Mouse (Mus musculus): ENCODE measurements around the gene Dact3. TPM values are rescaled to one million over a fixed set of nuclear protein-coding genes. Genes with fewer than 3 reads are reported as not detected.

The Dact3 gene
- polyA plus RNA-seq (2016; fragmentation: Nextera tagmentation; extraction: Ambion mirVana) = 9.8 and 12.5 TPM in 2 replicates

DNA sequence AGATGAGACGGTGACA lies at the start of gene Dact3:
Dact3 (plus strand) TSS at position 8 of the 16 bp plus-strand sequence.
- Histone ChIP-seq H3K9me3 (no peaks in the 10 kb centered on the region), H3K27me3 (no peaks in the 10 kb centered on the region), H3K9ac (replicated peaks) (peak within 1 kb of the TSS; percentile 92), H3K27ac (peak within 1 kb of the TSS; percentile 96), H3K4me3 (replicated peaks) (peak within 1 kb of the TSS; percentile 88), H3K4me1 (replicated peaks) (peaks cover 26% of the 10 kb centered on the region), H3K36me3 (peaks cover 32% of the 10 kb centered on the region), H3K4me2 (peak within 1 kb of the TSS; percentile 83)
- 0% methylated on average over 1 of the region's 1 CpGs for WGBS
- ATAC-seq (ENCODE audit: insufficient number of reproducible peaks, insufficient read depth, low FRiP score, low TSS enrichment, low read depth) = no peak

DNA sequence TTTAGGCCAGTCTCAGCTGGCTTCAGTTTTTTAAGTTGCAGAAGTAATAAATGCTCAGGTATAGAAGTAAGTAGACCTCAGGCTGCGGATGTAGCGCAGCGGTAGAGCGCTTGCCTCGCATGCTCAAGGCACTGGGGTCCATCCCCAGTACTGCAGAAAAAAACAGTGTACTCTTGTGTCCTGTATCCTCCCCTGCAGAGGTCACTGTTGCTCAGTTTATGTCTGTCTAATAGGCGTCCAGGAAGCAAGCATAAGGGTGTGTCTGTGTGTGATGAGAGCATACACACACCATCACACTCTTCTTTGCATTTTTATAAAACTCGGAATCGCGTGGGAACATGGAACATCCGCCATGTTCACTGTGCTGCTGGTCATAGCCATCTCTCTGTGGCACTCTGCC lies 49.3 kb upstream of the Dact3 start:
- Histone ChIP-seq H3K4me1 (replicated peaks) (peaks cover 10% of the 10 kb centered on the region; the same call in 1 of the 2 replicates), H3K4me3 (replicated peaks) (no peak overlapping the region), H3K9ac (replicated peaks) (no peak overlapping the region), H3K9me3 (no peaks in the 10 kb centered on the region), H3K4me2 (no peak overlapping the region), H3K27me3 (no peaks in the 10 kb centered on the region), H3K27ac (no peak overlapping the region), H3K36me3 (peaks cover 90% of the 10 kb centered on the region)
- 87% methylated on average over 10 of the region's 10 CpGs for WGBS
- ATAC-seq (ENCODE audit: insufficient number of reproducible peaks, insufficient read depth, low FRiP score, low TSS enrichment, low read depth) = no peak

DNA sequence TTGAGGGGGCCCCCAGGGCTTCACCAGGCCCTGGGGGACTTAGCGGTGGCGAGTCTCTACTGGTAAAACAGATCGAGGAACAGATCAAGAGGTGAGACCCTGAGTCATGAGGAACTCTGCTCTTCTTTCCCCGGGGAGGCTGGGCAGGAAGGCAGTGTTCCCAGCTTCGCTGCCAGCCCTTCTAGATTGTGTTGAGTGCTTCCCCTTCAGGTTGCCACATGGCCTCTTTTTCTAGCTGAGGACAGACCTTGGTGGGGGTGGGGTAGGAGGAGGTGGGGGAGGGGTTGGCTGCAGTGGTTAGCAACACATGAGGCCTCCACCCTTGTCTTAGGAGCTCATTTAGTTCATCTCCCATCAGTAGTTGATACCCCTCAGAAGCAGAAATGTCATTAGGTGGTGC lies 48.5 kb upstream of the Dact3 start:
- Histone ChIP-seq H3K27me3 (no peaks in the 10 kb centered on the region), H3K36me3 (peaks cover 97% of the 10 kb centered on the region), H3K4me2 (no peak overlapping the region), H3K9ac (replicated peaks) (no peak overlapping the region), H3K4me3 (replicated peaks) (no peak overlapping the region), H3K4me1 (replicated peaks) (peaks cover 4% of the 10 kb centered on the region; the same call in 1 of the 2 replicates), H3K9me3 (no peaks in the 10 kb centered on the region), H3K27ac (0 out of 2 replicates have a peak overlapping the region, but pooled peaks have one; percentile 17)
- ATAC-seq (ENCODE audit: insufficient number of reproducible peaks, insufficient read depth, low FRiP score, low TSS enrichment, low read depth) = no peak
- WGBS = 83% methylated on average over 5 of the region's 5 CpGs

DNA sequence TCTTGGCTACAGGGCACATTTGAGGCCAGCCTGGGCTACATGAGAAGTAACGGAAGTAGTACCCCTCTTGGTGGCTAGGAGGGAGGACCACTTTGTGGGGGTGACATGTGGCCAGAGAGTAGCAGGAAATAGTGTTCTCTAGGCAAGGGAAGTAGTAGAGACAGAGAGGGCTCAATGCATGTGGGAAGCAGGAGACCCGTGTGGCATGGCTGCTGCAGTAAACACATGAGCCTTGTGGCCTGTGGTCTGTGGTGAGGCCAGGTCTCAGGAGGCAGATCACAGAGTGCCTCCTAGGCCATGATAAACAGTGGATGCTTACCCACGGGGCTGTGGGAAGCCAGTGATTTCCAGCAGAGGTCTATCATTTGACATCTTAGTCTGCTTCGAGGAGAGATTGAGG lies 47.8 kb upstream of the Dact3 start:
- peaks cover 100% of the 10 kb centered on the region for H3K36me3 ChIP-seq
- 79% methylated on average over 4 of the region's 4 CpGs for WGBS
- ATAC-seq (ENCODE audit: insufficient number of reproducible peaks, insufficient read depth, low FRiP score, low TSS enrichment, low read depth) = no peak
- no peaks in the 10 kb centered on the region for H3K27me3 ChIP-seq
- no peaks in the 10 kb centered on the region for H3K9me3 ChIP-seq
- no peaks in the 10 kb centered on the region; the same call in 1 of the 2 replicates for H3K4me1 ChIP-seq (replicated peaks)
- no peak overlapping the region for H3K9ac ChIP-seq (replicated peaks)
- H3K27ac ChIP-seq = no peak overlapping the region
- no peak overlapping the region for H3K4me3 ChIP-seq (replicated peaks)
- H3K4me2 ChIP-seq = no peak overlapping the region

DNA sequence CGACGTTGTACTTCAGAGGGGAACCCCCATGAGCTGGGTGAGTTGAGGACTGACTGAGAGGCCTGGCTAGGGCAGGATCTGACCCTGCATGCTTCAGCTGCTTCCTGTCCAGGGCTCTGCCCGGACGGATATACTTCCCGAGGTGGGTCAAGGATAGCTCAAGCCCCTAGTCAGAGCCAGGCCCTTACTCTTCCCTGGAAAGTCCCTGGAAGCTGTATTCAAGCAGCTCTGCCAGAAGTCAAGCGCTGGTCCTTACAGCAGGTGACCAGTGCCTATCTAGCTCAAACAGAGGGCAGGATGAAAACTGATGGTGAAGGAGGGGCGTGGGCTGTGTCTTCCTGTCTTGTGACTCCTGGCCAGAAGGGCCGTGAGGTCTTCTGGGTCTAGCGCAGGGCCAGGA lies 44.7 kb upstream of the Dact3 start:
- no peak overlapping the region for H3K4me3 ChIP-seq (replicated peaks)
- 86% methylated on average over 9 of the region's 9 CpGs for WGBS
- no peak for ATAC-seq (ENCODE audit: insufficient number of reproducible peaks, insufficient read depth, low FRiP score, low TSS enrichment, low read depth)
- no peak overlapping the region for H3K27ac ChIP-seq
- no peak overlapping the region for H3K9ac ChIP-seq (replicated peaks)
- no peaks in the 10 kb centered on the region for H3K27me3 ChIP-seq
- no peaks in the 10 kb centered on the region for H3K9me3 ChIP-seq
- H3K4me1 ChIP-seq (replicated peaks) = no peaks in the 10 kb centered on the region
- peaks cover 100% of the 10 kb centered on the region for H3K36me3 ChIP-seq
- no peak overlapping the region for H3K4me2 ChIP-seq

DNA sequence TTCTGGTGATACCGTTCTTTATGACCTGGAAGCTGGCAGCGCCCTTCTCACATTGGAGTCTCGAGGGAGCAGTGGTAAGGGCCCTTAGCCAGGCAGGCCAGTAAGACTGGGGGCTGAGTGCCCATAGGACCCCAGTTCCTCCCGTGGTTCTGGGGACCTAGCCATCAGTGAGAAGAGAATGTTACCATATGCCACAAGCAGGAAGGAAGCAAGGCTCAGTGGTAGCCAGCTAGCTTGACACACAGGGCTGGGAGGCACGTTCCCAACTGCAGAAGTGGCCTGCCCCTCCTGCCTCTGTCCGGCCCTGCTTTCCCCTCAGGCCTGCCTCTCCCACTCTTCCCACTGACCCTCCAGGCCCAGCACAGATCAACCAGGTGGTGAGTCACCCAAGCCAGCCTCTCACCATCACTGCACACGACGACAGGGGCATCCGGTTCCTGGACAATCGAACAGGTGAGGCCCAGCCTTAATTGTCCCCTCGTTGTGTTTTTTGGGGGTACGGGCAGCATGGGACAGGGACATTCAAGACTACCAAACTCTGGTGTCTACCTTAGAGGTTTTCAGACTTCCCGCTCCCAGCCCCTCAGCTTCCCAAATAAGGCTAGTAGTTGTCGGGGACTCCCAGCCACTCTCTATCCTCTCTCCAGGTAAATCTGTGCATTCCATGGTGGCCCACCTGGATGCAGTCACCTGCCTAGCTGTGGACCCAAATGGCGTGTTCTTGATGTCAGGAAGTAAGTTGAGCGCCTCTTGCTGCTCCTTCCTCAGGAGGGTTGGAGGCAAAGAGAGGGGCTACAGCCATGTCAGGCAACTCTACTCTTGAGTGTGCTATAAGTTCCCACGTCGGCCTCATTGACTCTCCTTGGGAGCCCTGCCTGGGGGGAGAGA lies 37.0 kb upstream of the Dact3 start:
- 92% methylated on average over 18 of the region's 18 CpGs for WGBS
- peaks cover 78% of the 10 kb centered on the region for H3K36me3 ChIP-seq

GRCm38 (mm10) chr7:16838804-16839426 lies 36.2 kb upstream of the Dact3 start:
- ATAC-seq (ENCODE audit: insufficient number of reproducible peaks, insufficient read depth, low FRiP score, low TSS enrichment, low read depth) = no peak
- no peaks in the 10 kb centered on the region for H3K9me3 ChIP-seq
- H3K9ac ChIP-seq (replicated peaks) = no peak overlapping the region
- no peaks in the 10 kb centered on the region for H3K27me3 ChIP-seq
- no peak overlapping the region for H3K27ac ChIP-seq
- H3K4me3 ChIP-seq (replicated peaks) = no peak overlapping the region
- H3K4me1 ChIP-seq (replicated peaks) = peaks cover 9% of the 10 kb centered on the region
- H3K4me2 ChIP-seq = no peak overlapping the region
- peaks cover 71% of the 10 kb centered on the region for H3K36me3 ChIP-seq
- WGBS = 77% methylated on average over 6 of the region's 6 CpGs

More for the DNA sequence above, 37.0 kb upstream of the Dact3 start:
- Histone ChIP-seq H3K4me1 (replicated peaks) (peaks cover 4% of the 10 kb centered on the region; the same call in 1 of the 2 replicates), H3K9ac (replicated peaks) (no peak overlapping the region), H3K27ac (no peak overlapping the region), H3K9me3 (no peaks in the 10 kb centered on the region), H3K27me3 (no peaks in the 10 kb centered on the region), H3K4me3 (replicated peaks) (no peak overlapping the region), H3K4me2 (no peak overlapping the region)
- ATAC-seq (ENCODE audit: insufficient number of reproducible peaks, insufficient read depth, low FRiP score, low TSS enrichment, low read depth) = no peak

DNA sequence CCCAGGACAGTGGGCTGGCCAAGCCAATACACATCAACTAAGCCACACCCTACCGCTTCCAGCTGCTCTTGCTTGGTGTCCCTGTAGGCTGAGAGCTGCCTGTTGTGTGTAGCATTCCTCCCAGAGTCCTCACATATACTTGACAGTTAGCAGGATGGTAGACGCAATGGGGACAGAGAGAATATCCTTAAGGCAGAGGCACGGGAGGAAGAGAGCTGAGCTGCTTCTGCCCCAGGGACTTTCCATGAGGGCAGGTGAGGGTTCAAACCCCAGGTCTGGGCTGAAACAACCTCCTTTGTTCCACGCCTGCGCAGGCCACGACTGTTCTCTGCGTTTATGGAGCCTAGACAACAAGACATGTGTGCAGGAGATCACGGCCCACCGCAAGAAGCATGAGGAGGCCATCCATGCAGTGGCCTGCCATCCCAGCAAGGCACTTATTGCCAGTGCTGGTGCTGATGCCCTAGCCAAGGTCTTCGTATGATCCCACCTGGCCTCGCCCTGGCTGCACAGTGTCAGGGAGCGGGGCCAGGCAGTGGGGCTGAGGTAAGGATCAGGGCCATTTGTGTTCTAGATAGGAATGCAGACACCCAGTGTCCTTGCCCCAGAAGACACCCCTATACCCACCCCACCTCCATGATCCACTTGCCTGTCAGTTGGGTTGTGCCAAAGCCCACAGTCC lies 35.5 kb upstream of the Dact3 start:
- no peak for ATAC-seq (ENCODE audit: insufficient number of reproducible peaks, insufficient read depth, low FRiP score, low TSS enrichment, low read depth)
- H3K4me2 ChIP-seq = no peak overlapping the region
- 93% methylated on average over 12 of the region's 12 CpGs for WGBS
- no peaks in the 10 kb centered on the region for H3K9me3 ChIP-seq
- H3K27ac ChIP-seq = no peak overlapping the region
- no peak overlapping the region for H3K9ac ChIP-seq (replicated peaks)
- peaks cover 64% of the 10 kb centered on the region for H3K36me3 ChIP-seq
- H3K27me3 ChIP-seq = no peaks in the 10 kb centered on the region
- no peak overlapping the region for H3K4me3 ChIP-seq (replicated peaks)
- peaks cover 15% of the 10 kb centered on the region for H3K4me1 ChIP-seq (replicated peaks)

- H3K9me3 ChIP-seq = no peaks in the 10 kb centered on the region
- peaks cover 59% of the 10 kb centered on the region for H3K36me3 ChIP-seq
- no peak overlapping the region for H3K27ac ChIP-seq
- H3K4me2 ChIP-seq = no peak overlapping the region
- H3K27me3 ChIP-seq = no peaks in the 10 kb centered on the region
- 85% methylated on average over 2 of the region's 2 CpGs for WGBS
- H3K9ac ChIP-seq (replicated peaks) = no peak overlapping the region
- no peak for ATAC-seq (ENCODE audit: insufficient number of reproducible peaks, insufficient read depth, low FRiP score, low TSS enrichment, low read depth)
- no peak overlapping the region for H3K4me3 ChIP-seq (replicated peaks)
- peaks cover 20% of the 10 kb centered on the region for H3K4me1 ChIP-seq (replicated peaks)
Observed at GRCm38 (mm10) chr7:16840109-16840491, 35.0 kb upstream of the Dact3 start.

GRCm38 (mm10) chr7:16841078-16841477 lies 34.0 kb upstream of the Dact3 start:
- peaks cover 52% of the 10 kb centered on the region for H3K36me3 ChIP-seq

More at GRCm38 (mm10) chr7:16841078-16841477, 34.0 kb upstream of the Dact3 start:
- Histone ChIP-seq H3K4me1 (replicated peaks) (peaks cover 29% of the 10 kb centered on the region), H3K4me3 (replicated peaks) (no peak overlapping the region), H3K9me3 (no peaks in the 10 kb centered on the region), H3K4me2 (no peak overlapping the region), H3K27ac (peak overlapping the region; percentile 20; the same call in 1 of the 2 replicates), H3K27me3 (no peaks in the 10 kb centered on the region), H3K9ac (replicated peaks) (0 out of 2 replicates have a peak overlapping the region, but pooled peaks have one; percentile 18)
- ATAC-seq (ENCODE audit: insufficient number of reproducible peaks, insufficient read depth, low FRiP score, low TSS enrichment, low read depth) = no peak
- WGBS = 72% methylated on average over 4 of the region's 4 CpGs
